8 mouse cellular contexts compared by ENCODE assay signal in genomic region chr10:122528973-122529703, GRCm38 (mm10).
DNase-seq lines count a peak whose midpoint lies in the region; ATAC-seq and TF ChIP-seq lines count a peak whose summit lies in the region.

No protein-coding gene starts in this region.

- H3K4me2 ChIP-seq in embryonic facial prominence, embryonic 11.5 days (ENCODE audit: low read depth, low read length): no peak overlapping the region
- H3K4me2 ChIP-seq in limb, embryonic 14.5 days (replicated peaks; ENCODE audit: low read depth, low read length, severe bottlenecking): no peak overlapping the region

- DNase-seq in embryonic facial prominence, embryonic 11.5 days (ENCODE audit: low spot score): peak; percentile 82
- DNase-seq in embryonic facial prominence, embryonic 10.5 days (ENCODE audit: low spot score): no peak
- peak; percentile 88 for DNase-seq in limb, embryonic 14.5 days (ENCODE audit: low spot score)
- DNase-seq in limb, embryonic 10.5 days (ENCODE audit: low spot score): no peak
- DNase-seq in NIH3T3 (ENCODE audit: low read depth): peak; percentile 86
- DNase-seq in forelimb bud, embryonic 11.5 days (ENCODE audit: low read depth, low spot score): peak; percentile 65
- peak; percentile 88 for DNase-seq in retina, embryonic 14.5 days (ENCODE audit: low spot score)
- no peak for DNase-seq in right cerebral cortex, postnatal 4 days

- 48% methylated on average over 4 of the region's 4 CpGs for WGBS in embryonic facial prominence, embryonic 11.5 days
- whole genome bisulfite sequencing in embryonic facial prominence, embryonic 10.5 days: 42% methylated on average over 4 of the region's 4 CpGs
- 42% methylated on average over 4 of the region's 4 CpGs for WGBS in limb, embryonic 14.5 days
- WGBS in limb, embryonic 10.5 days: 43% methylated on average over 4 of the region's 4 CpGs

- H3K27ac ChIP-seq in embryonic facial prominence, embryonic 11.5 days (replicated peaks; ENCODE audit: low read depth, low read length): no peak overlapping the region
- no peak overlapping the region for H3K27ac ChIP-seq in embryonic facial prominence, embryonic 10.5 days (replicated peaks)
- no peak overlapping the region for H3K27ac ChIP-seq in limb, embryonic 14.5 days (replicated peaks; ENCODE audit: low read depth, low read length)
- no peak overlapping the region for H3K27ac ChIP-seq in limb, embryonic 10.5 days

- no peak; the same call in 1 of the 2 replicates for ATAC-seq in embryonic facial prominence, embryonic 11.5 days (replicated peaks; ENCODE audit: insufficient number of reproducible peaks, low FRiP score, low TSS enrichment, low read depth)
- ATAC-seq in limb, embryonic 14.5 days (ENCODE audit: low FRiP score, low read depth): no peak

- H3K9ac ChIP-seq in embryonic facial prominence, embryonic 11.5 days (replicated peaks; ENCODE audit: low read length): no peak overlapping the region
- H3K9ac ChIP-seq in limb, embryonic 14.5 days (ENCODE audit: low read depth, low read length, severe bottlenecking): no peak overlapping the region

- no peak for TF ChIP-seq POLR2A in limb, embryonic 14.5 days (IDR thresholded peaks at IDR 0.05; ENCODE audit: borderline replicate concordance, extremely low read depth, insufficient read depth, insufficient read length)

- no peaks in the 10 kb centered on the region for H3K36me3 ChIP-seq in embryonic facial prominence, embryonic 11.5 days (replicated peaks; ENCODE audit: control insufficient read depth, insufficient read depth, low read depth, low read length)
- H3K36me3 ChIP-seq in embryonic facial prominence, embryonic 10.5 days (replicated peaks): no peaks in the 10 kb centered on the region
- H3K36me3 ChIP-seq in limb, embryonic 14.5 days (ENCODE audit: control insufficient read depth, insufficient read depth, low read length): no peaks in the 10 kb centered on the region
- H3K36me3 ChIP-seq in limb, embryonic 10.5 days: no peaks in the 10 kb centered on the region

- H3K27me3 ChIP-seq in embryonic facial prominence, embryonic 11.5 days (ENCODE audit: control insufficient read depth, insufficient read depth, low read length): no peaks in the 10 kb centered on the region
- no peaks in the 10 kb centered on the region for H3K27me3 ChIP-seq in embryonic facial prominence, embryonic 10.5 days (replicated peaks; ENCODE audit: low read depth, poor library complexity, severe bottlenecking)
- no peaks in the 10 kb centered on the region for H3K27me3 ChIP-seq in limb, embryonic 14.5 days (ENCODE audit: control insufficient read depth, insufficient read depth, low read length)
- H3K27me3 ChIP-seq in limb, embryonic 10.5 days (ENCODE audit: low read depth, poor library complexity, severe bottlenecking): no peaks in the 10 kb centered on the region

- H3K4me1 ChIP-seq in embryonic facial prominence, embryonic 11.5 days (ENCODE audit: control insufficient read depth, insufficient read depth, low read length): no peaks in the 10 kb centered on the region
- no peaks in the 10 kb centered on the region for H3K4me1 ChIP-seq in embryonic facial prominence, embryonic 10.5 days
- H3K4me1 ChIP-seq in limb, embryonic 14.5 days (ENCODE audit: control insufficient read depth, insufficient read depth, low read length): peaks cover 7% of the 10 kb centered on the region
- no peaks in the 10 kb centered on the region for H3K4me1 ChIP-seq in limb, embryonic 10.5 days

- no peak overlapping the region for H3K4me3 ChIP-seq in embryonic facial prominence, embryonic 11.5 days (ENCODE audit: low read depth, low read length)
- no peak overlapping the region for H3K4me3 ChIP-seq in embryonic facial prominence, embryonic 10.5 days
- no peak overlapping the region for H3K4me3 ChIP-seq in limb, embryonic 14.5 days (replicated peaks; ENCODE audit: low read length)
- H3K4me3 ChIP-seq in limb, embryonic 10.5 days: no peak overlapping the region

- H3K9me3 ChIP-seq in embryonic facial prominence, embryonic 11.5 days (replicated peaks; ENCODE audit: control insufficient read depth, low read length): no peaks in the 10 kb centered on the region
- H3K9me3 ChIP-seq in embryonic facial prominence, embryonic 10.5 days: no peaks in the 10 kb centered on the region
- H3K9me3 ChIP-seq in limb, embryonic 14.5 days (ENCODE audit: control insufficient read depth, low read length): no peaks in the 10 kb centered on the region
- H3K9me3 ChIP-seq in limb, embryonic 10.5 days (replicated peaks): no peaks in the 10 kb centered on the region

Comparison
In these comparisons a context has a peak if more than half of its experiments do, and no peak if none do; other contexts are left out.
1. DNase-seq: peak in embryonic facial prominence, embryonic 11.5 days (single experiment), limb, embryonic 14.5 days (single experiment), NIH3T3 (single experiment), forelimb bud, embryonic 11.5 days (single experiment) and retina, embryonic 14.5 days (single experiment); none in embryonic facial prominence, embryonic 10.5 days (single experiment), limb, embryonic 10.5 days (single experiment) and right cerebral cortex, postnatal 4 days (single experiment).